Mouse (Mus musculus): ENCODE measurements at regions not wholly inside any gene's neighbourhood (a gene's known extent, or its start where the extent isn't known, plus 50 kb on each side); places are given as distances from the start of the nearest gene placed in this dataset.

DNA sequence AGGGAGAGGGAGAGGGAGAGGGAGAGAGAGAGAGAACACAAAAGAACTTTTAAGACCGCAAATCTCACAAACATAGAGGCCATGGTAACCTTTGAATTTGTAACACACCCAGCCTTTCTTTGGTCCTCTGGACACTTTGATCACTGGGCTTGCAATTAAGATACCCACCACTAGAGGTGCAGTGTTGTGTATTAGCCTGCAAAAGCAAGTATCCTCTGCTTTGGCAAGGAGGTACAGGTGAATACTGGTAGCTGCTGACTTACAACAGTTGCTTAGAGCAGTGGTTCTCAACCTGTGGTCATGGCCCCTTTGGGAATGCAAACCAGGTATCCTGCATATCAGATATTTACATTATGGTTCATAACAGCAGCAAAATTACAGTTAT is 90.3 kb upstream of the Map1b start:
- TF ChIP-seq POLR2A (IDR thresholded peaks at IDR 0.05; ENCODE audit: control insufficient read depth, extremely low read depth, insufficient read depth, low read length, poor library complexity) (no peak), CTCF (IDR thresholded peaks at IDR 0.05; ENCODE audit: borderline replicate concordance, control insufficient read depth, extremely low read depth, insufficient read depth, low read length, poor library complexity) (no peak)
- Histone ChIP-seq H3K4me1 (replicated peaks; ENCODE audit: control insufficient read depth, insufficient read depth, low read length) (no peaks in the 10 kb centered on the region), H3K36me3 (ENCODE audit: control insufficient read depth, insufficient read depth, low read length) (no peaks in the 10 kb centered on the region), H3K27me3 (ENCODE audit: control insufficient read depth, insufficient read depth, low read length) (no peaks in the 10 kb centered on the region), H3K4me3 (ENCODE audit: control insufficient read depth, insufficient read depth, low read length) (no peak overlapping the region), H3K27ac (ENCODE audit: control insufficient read depth, insufficient read depth, low read length) (no peak overlapping the region)
- 67% methylated on average over 1 of the region's 1 CpGs for WGBS
- no peak for DNase-seq

- WGBS = 79% methylated on average over 2 of the region's 2 CpGs
- no peak overlapping the region for H3K27ac ChIP-seq (ENCODE audit: control insufficient read depth, insufficient read depth, low read length)
- no peaks in the 10 kb centered on the region for H3K36me3 ChIP-seq (ENCODE audit: control insufficient read depth, insufficient read depth, low read length)
- DNase-seq = no peak
- no peak overlapping the region for H3K4me3 ChIP-seq (ENCODE audit: control insufficient read depth, insufficient read depth, low read length)
- TF ChIP-seq POLR2A (IDR thresholded peaks at IDR 0.05; ENCODE audit: control insufficient read depth, extremely low read depth, insufficient read depth, low read length, poor library complexity) (no peak), CTCF (IDR thresholded peaks at IDR 0.05; ENCODE audit: borderline replicate concordance, control insufficient read depth, extremely low read depth, insufficient read depth, low read length, poor library complexity) (no peak)
- no peaks in the 10 kb centered on the region for H3K27me3 ChIP-seq (ENCODE audit: control insufficient read depth, insufficient read depth, low read length)
- H3K4me1 ChIP-seq (replicated peaks; ENCODE audit: control insufficient read depth, insufficient read depth, low read length) = no peaks in the 10 kb centered on the region
Observed at GRCm38 (mm10) chr13:99605866-99606605, 89.7 kb upstream of the Map1b start.

- no peak for DNase-seq
- 82% methylated on average over 2 of the region's 2 CpGs for WGBS
- H3K27me3 ChIP-seq (ENCODE audit: control insufficient read depth, insufficient read depth, low read length) = no peaks in the 10 kb centered on the region
- H3K27ac ChIP-seq (ENCODE audit: control insufficient read depth, insufficient read depth, low read length) = no peak overlapping the region
- no peak overlapping the region for H3K4me3 ChIP-seq (ENCODE audit: control insufficient read depth, insufficient read depth, low read length)
- H3K4me1 ChIP-seq (replicated peaks; ENCODE audit: control insufficient read depth, insufficient read depth, low read length) = no peaks in the 10 kb centered on the region
- no peaks in the 10 kb centered on the region for H3K36me3 ChIP-seq (ENCODE audit: control insufficient read depth, insufficient read depth, low read length)
- TF ChIP-seq POLR2A (IDR thresholded peaks at IDR 0.05; ENCODE audit: control insufficient read depth, extremely low read depth, insufficient read depth, low read length, poor library complexity) = no peak
- TF ChIP-seq CTCF (IDR thresholded peaks at IDR 0.05; ENCODE audit: borderline replicate concordance, control insufficient read depth, extremely low read depth, insufficient read depth, low read length, poor library complexity) = no peak
Observed at GRCm38 (mm10) chr13:99597891-99598290, 81.6 kb upstream of the Map1b start.

DNA sequence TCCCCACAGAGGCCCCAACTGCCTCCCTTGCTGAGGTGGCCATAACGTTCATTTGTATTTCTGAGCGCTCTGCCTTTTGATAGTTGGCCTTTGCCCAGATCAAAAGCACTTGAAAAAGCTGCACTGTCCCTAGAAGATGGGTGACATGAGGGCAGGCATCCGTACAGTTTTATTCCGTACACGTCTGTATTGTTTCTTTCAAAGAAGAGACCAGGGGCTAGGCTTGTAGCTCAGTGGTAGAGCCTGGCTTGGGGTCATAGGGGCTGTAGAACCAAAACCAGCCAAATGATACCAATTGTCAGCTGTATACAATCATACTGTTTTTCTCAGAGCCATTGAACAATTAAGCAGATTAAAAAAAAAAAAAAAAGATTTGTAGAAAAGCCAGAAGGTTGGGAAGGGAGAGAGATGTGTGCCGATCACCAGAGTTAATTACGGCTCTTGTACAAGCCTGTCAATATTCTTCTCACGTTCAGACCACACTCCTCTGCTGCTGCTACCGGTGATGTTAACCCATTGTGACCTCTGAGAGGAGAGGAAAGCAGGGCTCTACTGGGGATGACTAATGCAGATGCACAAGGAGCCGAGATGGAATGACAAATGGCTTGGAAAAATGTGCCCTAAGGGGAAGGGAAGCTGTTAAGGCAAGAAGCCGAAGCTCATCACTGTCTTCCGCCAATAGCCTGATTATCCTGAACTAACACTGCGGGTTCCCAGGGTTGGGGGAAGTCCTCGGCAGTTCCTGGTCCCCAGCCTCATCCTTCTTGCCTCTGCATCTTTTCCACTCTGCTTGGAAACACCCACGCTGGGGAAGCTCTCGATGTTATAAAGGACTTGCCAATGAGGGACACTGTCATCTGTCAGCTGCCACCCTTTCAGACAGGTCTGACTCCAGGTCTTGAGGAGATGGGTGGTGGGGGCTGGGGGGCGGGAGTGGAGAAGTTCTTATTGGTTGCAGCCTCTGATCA is 77.8 kb upstream of the Map1b start:
- Histone ChIP-seq H3K27ac (ENCODE audit: control insufficient read depth, insufficient read depth, low read length) (no peak overlapping the region), H3K4me3 (ENCODE audit: control insufficient read depth, insufficient read depth, low read length) (no peak overlapping the region), H3K4me1 (replicated peaks; ENCODE audit: control insufficient read depth, insufficient read depth, low read length) (no peaks in the 10 kb centered on the region), H3K36me3 (ENCODE audit: control insufficient read depth, insufficient read depth, low read length) (no peaks in the 10 kb centered on the region), H3K27me3 (ENCODE audit: control insufficient read depth, insufficient read depth, low read length) (no peaks in the 10 kb centered on the region)
- TF ChIP-seq CTCF (IDR thresholded peaks at IDR 0.05; ENCODE audit: borderline replicate concordance, control insufficient read depth, extremely low read depth, insufficient read depth, low read length, poor library complexity) (no peak), POLR2A (IDR thresholded peaks at IDR 0.05; ENCODE audit: control insufficient read depth, extremely low read depth, insufficient read depth, low read length, poor library complexity) (no peak)
- DNase-seq = no peak
- 71% methylated on average over 17 of the region's 17 CpGs for WGBS

DNA sequence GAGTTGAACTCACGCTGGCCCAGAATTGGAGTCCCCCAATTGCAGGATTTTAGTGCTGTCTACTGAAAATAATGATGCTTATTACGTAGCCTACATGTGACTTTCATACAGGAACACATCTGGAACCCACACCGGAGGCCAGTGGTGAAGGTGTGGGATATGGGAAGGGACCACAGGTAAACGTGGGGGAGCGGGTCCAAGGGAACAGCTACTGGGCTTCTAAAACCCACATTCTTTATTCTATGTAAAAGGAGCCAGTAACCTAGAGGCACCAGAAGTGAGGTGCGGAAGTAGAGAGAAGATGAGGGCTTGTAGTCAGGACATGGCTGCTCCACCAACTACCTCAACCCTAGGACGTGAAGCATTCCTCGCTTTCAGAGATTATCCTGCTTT is 76.9 kb upstream of the Map1b start:
- no peaks in the 10 kb centered on the region for H3K4me1 ChIP-seq (replicated peaks; ENCODE audit: control insufficient read depth, insufficient read depth, low read length)
- H3K27ac ChIP-seq (ENCODE audit: control insufficient read depth, insufficient read depth, low read length) = no peak overlapping the region
- no peaks in the 10 kb centered on the region for H3K36me3 ChIP-seq (ENCODE audit: control insufficient read depth, insufficient read depth, low read length)
- no peak for DNase-seq
- TF ChIP-seq POLR2A (IDR thresholded peaks at IDR 0.05; ENCODE audit: control insufficient read depth, extremely low read depth, insufficient read depth, low read length, poor library complexity) = no peak
- no peak for TF ChIP-seq CTCF (IDR thresholded peaks at IDR 0.05; ENCODE audit: borderline replicate concordance, control insufficient read depth, extremely low read depth, insufficient read depth, low read length, poor library complexity)
- no peak overlapping the region for H3K4me3 ChIP-seq (ENCODE audit: control insufficient read depth, insufficient read depth, low read length)
- H3K27me3 ChIP-seq (ENCODE audit: control insufficient read depth, insufficient read depth, low read length) = no peaks in the 10 kb centered on the region
- WGBS = 71% methylated on average over 8 of the region's 8 CpGs

GRCm38 (mm10) chr13:99592596-99593242 is 76.4 kb upstream of the Map1b start:
- WGBS = 27% methylated on average over 15 of the region's 15 CpGs
- no peak for DNase-seq
- Histone ChIP-seq H3K27ac (ENCODE audit: control insufficient read depth, insufficient read depth, low read length) (no peak overlapping the region), H3K36me3 (ENCODE audit: control insufficient read depth, insufficient read depth, low read length) (no peaks in the 10 kb centered on the region), H3K4me3 (ENCODE audit: control insufficient read depth, insufficient read depth, low read length) (no peak overlapping the region), H3K4me1 (replicated peaks; ENCODE audit: control insufficient read depth, insufficient read depth, low read length) (no peaks in the 10 kb centered on the region), H3K27me3 (ENCODE audit: control insufficient read depth, insufficient read depth, low read length) (no peaks in the 10 kb centered on the region)
- TF ChIP-seq CTCF (IDR thresholded peaks at IDR 0.05; ENCODE audit: borderline replicate concordance, control insufficient read depth, extremely low read depth, insufficient read depth, low read length, poor library complexity) (no peak), POLR2A (IDR thresholded peaks at IDR 0.05; ENCODE audit: control insufficient read depth, extremely low read depth, insufficient read depth, low read length, poor library complexity) (no peak)

Data from thymus, adult 2 months (tissue).